Mouse (Mus musculus): ENCODE data around the gene Mindy4b-ps.

DNA sequence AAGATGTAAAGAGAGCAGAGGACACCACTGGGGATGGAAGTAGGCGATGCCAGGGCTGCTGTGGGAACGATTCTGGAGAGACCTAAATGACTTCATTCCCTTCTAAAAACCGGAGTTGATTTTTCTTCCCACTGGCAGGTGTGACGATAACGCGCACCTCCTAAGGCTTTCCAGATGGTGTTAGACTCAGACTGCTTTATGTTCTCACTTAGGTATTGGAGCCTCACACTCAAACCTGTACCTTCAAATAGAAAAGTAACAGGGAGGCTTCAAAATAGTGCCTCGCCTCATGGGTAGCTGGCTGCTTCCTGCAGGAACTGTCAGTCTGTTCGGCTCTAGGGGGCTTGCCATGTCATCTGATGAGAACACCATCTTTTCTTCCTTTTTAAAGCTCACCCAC is 23.9 kb downstream of the Mindy4b-ps start:
- TF ChIP-seq CTCF (IDR thresholded peaks at IDR 0.05; ENCODE audit: low read depth, low read length), result no peak
- TF ChIP-seq GATA1 (IDR thresholded peaks at IDR 0.05; ENCODE audit: borderline replicate concordance, low read length), result no peak
